Mouse (Mus musculus) Muller cell, postnatal 12 days (primary cell): ENCODE results near the gene Gm49510.

Experiments used
- DNase-seq: peaks from one replicate; pipeline ENCODE4 v3.0.0-alpha.2; 2015; ENCODE audit errors: inconsistent ontology term

The Gm49510 gene

DNA sequence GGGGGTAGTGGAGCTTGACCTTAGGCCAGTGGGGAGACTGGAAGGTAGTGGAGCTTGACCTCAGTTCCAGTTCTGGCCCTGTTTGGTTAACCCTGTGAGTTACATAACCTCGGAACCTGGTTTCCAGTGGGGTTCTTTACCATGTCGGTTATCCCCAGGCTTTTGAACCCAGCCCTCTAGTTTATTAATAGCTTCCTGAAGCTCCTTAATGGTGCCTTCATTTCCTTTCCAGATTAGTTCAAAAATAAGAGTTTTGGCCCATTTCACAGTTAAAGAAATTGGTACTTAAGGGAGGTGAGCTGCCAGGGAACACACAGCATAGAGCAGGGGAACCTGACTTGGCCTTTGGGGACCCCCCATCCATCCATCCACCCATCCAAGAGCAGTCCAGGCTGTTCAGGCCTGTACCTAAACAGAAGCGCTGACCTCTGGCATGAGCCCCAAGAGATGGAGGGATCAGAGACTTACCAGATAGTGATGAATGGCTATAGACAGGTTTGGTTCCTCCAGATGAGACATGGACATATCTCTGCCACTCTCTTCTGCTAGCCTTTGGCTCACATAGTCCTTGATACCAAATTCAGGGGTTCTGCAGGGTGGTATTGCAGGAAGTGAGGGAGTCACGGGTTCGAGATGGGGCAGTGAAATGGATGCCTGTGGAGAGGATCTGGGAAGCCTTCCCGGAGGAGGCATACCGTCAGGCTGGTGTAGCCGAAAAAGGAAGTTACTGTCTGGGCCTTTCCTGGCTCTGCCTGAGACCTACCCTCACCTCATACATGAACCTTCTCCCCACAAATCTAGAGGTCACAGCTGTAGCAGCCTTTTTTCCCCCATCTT, 15.6 kb downstream of the Gm49510 start:
- DNase-seq: peak; percentile 24

DNA sequence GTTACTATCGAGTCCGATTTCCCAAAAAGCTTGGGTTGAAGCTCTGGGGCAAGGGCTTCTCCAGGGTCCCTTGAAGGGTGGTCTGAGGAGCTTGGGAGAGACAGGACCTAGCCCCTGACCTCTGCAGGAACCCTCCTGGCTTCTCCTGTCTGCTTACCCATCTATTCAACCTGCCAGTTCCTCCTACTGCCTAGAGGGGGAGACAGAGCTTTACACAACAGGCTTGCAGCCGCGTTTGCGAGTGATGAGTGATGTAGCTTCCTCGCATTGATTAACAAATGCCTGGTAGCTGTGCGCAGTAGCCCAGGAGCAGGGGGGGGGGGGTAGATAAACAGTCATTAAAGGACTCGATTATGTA, 16.2 kb downstream of the Gm49510 start:
- DNase-seq: peak; percentile 80

DNA sequence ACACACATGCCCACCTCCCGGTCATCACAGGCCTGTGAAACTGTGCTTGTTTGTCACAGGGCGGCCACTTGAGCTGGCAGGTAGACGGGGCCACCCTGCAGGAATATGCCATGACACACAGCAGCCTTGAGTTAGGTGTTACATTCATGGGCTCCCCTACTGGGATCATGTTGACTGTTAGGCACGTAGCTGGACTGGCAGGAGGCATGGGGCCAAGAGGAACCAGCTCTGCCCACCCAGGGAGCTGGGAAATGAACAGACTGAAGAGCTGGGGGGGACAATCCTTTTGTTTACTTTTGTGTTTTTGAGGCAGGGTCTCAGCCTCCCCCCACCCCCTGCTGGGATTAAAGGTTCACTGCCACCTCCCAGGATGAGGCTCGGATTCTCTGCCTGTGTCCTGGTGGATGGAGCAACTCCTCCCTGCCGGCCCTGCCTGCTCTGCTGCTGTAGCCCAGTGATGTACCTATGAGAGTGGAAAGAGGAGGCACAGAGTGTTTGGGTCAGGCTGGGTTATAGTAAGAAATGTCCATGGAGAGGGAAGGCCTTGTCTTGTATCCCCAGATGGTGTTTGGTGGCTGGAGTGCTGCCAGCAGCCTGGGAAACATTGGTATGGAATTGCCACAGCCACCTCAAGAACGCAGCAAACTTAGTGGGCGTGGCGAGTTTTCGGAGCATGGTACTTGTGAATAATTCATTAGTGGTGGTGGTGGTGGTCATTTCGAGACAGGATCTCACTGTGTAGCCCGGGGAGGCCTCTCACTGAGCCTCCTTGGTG, 16.8 kb downstream of the Gm49510 start:
- peak; percentile 58 for DNase-seq

DNA sequence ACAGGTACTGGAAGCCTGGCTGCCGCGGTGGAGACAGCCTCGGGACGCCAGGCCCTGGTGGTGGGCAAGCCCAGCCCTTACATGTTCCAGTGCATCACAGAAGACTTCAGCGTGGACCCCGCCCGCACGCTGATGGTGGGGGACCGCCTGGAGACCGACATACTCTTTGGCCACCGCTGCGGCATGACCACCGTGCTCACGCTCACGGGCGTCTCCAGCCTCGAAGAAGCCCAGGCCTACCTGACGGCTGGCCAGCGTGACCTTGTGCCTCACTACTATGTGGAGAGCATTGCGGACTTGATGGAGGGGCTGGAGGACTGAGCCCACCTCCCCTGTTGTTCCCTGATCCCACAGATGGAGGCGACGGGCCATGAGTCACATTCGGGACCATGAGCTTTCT, 18.7 kb downstream of the Gm49510 start:
- no peak for DNase-seq

DNA sequence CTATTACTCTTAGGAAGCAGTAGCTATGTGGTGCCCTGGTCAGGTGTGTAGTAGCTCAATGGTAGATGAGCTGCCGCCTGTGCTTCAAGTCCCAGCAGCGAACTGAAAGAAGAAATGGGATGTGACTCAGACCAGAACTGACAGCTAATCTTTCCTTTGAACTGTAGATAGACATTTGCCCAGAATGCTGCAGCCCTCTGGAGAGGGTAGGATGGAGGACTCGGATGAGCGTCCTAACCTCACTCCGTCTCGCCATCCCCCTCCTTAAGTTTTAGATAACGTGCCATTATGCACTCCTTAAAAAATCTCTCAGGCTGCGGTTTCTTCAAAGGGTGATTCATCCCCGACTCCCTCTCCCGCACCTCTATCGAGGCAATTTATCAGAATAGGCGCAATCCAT, 20.4 kb downstream of the Gm49510 start:
- no peak for DNase-seq

DNA sequence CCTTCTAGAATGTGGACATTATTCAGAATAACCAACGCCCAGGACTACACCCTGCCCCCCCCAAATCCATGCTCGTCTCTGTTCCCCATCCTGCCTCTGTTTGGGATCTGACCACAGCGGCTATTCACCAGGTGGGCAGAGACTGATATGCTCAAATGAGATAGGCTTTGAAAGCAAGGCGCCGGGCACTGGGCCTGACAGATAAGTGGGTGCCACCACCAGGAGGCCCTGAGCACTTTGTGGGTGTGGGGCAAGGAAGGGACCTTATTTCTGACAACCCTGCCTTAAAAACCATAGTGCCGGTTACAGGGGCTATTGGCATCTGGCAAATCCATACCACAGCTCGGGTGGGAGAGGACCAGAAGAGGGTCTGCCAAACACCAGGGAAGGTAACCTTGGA, 23.2 kb downstream of the Gm49510 start:
- no peak for DNase-seq

DNA sequence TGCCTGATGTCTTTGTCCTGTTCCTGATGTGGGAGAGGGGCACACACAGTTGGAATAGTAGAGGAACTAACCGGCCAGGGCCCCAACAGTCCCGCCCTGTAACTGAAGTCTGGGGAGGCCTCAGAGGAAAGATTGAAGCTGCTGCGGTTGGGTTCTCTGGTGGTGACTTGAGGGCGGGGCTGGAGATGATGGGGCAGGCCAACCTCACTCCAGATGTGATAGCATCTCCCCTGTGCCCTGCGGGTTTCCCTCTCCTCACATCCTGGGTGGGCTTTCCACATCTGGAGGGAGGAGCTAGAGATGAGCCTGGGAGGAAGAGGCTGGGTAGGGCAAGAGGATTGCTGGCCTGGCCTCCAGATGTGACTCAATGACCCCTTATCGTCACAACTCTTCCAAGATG, 24.1 kb downstream of the Gm49510 start:
- DNase-seq: no peak

DNA sequence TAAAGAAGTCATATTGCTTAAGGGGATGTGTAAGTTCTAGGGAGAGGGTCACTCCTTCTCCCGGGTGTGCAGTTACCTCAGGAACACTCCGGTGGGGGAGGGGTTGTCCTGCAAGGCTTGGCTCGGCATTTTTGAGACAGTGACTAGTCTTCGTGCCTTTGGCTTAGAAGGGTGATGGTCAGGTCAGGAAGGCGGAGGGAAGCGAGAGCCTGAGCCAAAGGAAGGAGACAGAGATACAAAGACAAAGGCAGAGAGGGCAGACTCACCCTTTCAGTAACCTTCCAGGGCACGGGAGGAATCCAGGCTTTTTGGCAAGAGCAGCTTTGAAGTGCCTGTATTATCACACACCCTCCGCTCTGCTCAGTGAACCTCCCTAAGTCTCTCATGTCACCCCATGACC, 25.7 kb downstream of the Gm49510 start:
- DNase-seq: peak; percentile 43

DNA sequence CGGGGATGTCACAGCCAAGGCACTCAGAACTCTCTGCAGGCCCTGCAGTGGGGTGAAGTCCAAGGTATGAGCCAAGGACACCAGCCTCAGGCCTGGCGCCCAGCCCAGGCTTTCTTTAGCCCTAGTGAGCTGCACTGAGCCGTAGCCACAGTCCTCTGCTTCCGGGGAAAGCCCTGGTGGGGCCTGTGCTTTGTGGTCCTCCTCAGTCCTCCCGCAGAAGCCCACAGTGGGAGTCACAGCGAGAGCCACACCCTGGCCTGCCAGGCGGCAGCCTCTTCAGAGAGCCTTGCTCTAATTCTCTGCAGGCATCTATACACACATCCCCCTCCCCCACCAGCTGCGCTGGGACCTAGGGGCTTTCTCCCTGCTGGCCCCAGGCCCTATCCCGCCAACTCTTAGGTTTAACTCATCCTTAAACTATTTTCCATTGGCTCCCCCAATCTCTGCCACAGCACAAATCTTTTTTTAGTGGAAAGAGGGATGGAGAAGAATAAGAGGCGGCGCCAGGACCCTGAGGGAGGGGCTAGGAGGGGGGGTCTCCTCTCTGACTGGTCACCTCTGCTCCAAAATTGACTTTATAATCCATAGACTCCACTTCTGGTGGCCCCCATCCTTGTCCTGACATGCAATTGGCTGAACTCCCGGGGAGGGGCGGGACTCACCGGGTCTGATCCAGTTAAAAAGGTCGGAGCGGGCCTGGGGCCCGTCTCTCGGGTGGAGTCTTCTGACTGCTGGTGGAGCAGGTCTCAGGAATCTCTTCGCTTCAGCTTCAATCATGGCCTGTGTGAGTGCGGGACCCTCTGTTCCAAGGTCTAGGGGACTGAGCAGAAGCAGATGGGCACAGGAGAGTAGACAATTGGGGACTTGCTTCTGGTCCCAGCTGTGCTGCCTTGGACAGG, 26.8 kb downstream of the Gm49510 start, which contains the start of gene Lgals1:
Lgals1 (plus strand) TSS at position 705 of the 899 bp plus-strand sequence.
- DNase-seq: peak; percentile 98

DNA sequence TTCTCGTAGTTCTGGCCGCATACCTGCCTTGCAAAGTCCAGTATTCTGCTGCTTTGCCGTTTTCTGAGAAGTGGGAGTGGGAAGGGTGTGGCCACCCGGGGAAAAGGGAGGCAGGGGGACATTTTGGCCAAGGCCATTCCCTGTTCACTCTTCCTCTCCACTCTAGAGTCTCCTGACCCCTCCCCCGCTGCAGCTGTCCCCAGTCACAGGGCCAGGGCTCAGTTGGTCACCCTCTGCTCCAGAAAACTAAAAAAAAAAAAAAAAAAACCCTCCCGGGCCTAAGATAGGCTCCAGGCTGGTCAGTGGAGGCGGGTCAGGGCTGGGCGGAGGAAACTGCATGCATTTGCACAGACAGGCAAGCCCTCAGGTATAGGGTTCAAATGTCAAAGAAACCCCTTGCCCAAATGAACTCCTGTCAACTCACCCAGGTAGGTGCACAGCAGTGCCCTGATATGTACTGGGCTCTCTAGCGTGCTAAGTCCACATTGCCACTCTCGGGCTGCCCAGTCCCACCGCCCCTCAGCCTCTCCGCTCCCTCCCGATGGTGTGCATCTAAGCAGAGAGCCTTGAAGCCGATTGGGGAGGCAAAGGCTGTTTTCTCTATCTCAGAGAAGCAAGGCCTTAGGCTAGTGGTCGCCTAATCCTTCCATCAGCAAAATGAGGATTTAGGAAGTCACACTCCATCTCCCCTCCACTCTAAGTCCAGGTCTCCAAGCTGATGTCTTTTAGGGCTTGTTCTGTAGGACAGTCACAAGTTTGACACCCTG, 27.7 kb downstream of the Gm49510 start:
- DNase-seq: peak; percentile 60

DNA sequence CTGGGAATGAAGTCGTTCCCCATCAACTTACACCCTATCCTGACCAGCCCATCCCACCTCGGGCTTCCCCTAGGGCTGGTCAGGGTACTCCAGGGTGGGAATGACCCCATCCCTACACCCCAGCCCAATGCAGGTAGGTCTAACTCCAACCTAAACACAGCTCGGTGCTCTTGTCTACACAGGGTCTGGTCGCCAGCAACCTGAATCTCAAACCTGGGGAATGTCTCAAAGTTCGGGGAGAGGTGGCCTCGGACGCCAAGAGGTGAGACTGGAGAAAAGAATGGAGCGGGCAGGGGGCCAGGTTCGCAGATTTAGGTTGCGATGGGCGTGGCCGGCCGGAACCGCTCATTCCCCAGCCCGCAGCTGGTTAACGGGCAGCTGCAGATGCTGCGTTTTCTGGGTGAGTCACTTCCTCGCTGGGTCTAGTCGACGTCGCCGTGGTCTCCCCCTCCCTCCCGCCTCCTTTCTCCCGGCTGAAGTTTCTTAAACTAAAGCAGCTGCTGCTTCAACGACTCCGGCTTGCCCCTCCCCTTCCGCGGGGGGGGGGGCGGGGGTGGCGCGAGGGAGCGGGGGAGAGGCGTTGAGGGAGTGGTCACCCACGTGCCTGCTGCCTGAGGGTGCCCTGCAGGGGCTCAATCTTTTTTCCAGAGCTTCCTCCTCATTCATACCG, 28.5 kb downstream of the Gm49510 start:
- peak; percentile 87 for DNase-seq

DNA sequence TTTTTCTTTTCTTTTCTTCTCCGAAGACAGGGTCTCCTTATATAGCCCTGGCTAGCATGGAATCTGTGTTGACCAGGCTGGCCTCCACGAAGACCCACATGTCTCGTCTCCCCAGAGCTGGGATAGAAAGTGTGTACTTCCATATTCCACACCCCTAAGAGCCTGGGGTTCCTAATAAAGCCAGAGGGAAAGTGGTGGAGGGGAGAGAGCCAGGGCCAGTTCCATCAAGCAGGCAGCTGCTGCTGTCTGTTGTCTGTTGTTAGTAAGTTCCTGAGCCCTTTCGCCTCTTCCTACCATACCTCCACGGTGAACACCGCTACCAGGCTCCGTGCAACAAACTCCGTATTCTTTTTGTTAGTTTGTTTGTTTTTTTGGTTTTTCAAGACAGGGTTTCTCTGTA, 29.1 kb downstream of the Gm49510 start:
- peak; percentile 27 for DNase-seq

DNA sequence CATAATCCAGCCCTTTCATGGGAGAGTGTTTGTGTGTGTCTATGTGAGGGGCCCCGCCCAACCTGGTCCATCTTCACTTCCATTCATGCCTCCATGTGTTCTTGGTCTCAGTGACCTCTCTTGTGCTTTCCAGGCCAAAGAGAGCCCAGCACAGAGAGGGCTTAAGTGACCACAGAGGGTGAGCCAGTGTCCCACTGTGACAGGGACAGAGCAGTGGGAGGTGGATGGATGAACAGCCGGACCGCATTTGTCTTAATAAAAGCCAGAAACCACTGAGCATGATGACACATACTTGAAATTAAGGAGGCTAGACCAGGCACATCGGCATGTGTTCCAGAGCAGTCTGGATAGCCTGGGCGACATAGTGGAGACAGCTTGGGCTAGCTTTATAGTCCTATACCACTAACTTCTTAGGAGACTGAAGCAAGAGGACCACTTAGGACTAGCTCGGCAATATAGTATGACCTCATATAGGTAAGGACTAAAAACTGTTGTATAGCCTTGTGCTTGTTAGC, 30.8 kb downstream of the Gm49510 start:
- no peak for DNase-seq

DNA sequence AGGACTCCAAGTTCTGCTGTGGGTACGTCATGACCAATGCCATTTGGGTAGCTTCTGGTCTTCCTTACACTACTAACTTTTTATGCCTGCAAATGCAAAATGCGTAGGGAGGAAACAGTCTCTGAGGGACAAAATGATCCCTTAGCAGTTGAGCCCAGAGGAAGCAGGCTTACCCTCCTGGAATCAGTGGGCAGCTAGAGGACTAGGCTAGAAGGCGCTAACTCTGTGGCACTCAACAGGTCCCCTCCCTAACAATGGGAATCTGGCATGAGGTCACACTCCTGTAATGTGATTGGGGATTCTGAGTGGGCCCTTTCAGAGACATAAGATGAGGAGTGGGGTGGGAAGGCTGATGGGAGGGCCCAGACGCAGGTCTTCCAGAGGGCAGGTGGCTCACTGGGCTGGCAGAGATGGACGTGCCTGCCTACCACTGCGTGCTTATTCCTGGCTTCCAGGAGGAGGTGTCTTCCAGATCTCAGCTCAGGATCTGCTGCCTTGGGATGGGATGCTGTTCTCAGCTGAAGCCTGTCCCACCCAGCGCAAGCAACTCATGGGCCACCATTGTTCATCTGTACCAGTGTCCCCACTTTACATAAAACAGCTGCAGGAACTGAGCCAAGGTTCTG, 31.4 kb downstream of the Gm49510 start:
- DNase-seq: no peak

DNA sequence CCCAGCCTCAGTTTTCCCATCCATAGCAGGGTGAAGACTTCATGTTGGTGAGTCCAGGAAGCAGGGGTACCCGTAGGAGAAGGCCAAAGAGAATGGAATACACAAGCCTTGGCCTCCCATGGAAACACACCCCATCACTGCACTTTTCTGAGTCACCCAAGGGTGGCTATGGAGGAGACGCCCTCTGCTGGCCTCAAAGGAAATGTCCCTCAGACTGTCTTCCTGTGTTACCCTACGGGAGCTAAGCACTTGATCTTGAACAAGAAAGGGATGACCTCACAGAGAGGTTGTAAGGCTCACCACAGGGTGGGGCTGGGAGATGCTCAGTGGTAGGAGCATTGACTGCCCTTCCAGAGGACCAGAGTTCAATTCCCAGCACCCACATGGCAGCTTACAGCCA, 32.1 kb downstream of the Gm49510 start:
- peak; percentile 58 for DNase-seq

DNA sequence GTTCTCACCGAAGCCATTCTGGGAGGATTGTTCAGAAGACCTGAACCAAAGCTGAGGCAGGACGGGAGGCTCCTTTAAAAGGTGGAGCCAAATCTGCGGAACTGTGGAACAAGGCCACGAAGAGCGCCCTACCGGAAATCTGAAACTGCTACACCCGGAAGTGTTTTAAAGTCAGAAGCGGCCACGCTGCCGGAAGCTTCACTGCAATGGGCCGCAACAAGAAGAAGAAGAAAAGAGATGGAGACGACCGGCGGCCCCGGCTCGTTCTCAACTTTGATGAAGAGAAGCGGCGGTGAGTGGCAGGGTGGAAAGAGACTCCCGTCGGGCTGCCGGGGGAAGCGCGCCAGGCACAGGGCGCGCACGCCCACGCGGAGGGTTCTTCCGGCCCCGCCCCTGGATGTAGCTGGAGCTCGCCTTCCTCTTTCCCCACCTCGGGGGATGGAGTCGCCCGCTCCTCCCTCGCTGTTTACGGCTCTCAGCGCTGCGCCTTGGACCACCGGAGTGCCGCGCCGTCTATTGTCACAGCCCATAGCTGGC, 35.4 kb downstream of the Gm49510 start, which contains the start of gene Nol12:
Nol12 (plus strand) TSS at position 150 of the 537 bp plus-strand sequence.
- DNase-seq: peak; percentile 91

DNA sequence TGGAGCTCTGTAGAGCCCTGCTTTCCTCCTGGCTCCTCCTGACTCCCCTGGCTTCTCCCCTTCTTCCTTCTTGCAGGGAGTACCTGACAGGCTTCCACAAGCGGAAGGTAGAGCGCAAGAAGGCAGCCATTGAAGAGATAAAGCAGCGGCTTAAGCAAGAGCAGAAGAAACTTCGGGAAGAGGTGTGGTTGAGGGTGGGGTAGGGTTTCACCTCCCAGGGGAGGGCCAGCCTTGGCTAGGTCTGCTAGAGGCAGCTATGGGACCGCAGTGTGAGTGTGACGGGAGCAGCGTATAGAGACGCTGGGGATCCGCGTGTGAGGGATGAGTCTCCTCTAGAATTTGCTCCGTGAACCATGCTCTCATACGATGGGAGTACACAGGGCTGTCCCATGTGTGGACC, 36.9 kb downstream of the Gm49510 start:
- DNase-seq: no peak

DNA sequence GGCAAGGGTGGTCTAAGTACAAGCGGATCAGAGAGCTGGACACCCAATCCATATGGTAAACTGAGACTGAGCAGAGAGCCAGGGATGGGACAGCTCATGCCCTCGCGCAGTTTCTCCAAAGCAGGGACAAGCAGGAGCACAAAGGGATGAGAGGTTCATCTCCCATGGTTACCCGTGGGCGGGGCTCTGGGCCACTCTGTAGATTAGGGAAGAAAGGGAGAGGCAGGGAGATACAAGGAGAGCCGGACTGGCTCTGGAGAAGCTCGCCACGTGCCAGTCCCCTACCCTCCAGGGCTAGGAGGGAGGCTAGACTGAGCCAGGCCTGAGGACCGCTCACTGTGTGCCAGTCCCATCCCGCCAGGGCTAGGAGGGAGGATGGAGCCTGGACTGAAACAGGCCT, 37.8 kb downstream of the Gm49510 start:
- DNase-seq: no peak

DNA sequence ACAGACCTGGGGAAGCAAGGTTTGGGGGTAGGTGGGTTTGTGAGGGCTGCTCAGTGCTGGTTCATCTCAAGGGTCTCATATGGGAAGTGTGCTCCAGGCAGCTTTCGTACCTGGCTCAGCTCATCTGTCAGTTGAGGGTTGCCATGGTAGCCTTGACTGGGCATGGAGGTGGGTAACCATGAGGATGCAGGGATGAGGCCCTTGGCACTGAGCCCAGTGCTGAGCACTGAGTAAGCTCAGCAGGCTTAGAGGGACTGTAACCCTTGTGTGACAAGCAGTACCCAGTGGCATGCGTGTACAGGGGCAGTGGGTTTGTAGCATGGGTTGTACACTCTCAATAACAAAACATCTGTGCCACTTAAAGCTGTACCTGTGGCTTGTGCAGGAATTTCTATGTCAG, 38.5 kb downstream of the Gm49510 start:
- DNase-seq: no peak

DNA sequence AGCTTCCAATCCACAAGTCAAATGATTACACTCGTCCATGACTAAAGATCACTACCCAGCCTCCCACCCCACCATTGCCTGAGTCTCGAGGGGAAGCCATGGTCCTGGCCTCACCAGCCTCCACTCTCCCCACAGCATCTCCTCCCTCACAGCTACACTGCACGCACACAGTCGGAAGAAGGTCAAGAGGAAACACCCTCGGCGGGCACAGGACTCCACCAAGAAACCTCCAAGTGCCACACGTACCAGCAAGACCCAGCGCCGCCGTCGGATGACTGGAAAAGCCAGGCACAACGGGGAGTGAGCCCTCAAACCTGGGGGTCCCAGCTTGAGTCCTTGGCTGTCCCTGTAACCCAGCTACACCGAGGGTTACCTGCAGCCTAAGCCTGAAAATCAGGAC, 40.9 kb downstream of the Gm49510 start:
- DNase-seq: no peak
